Mouse (Mus musculus): ENCODE results near the gene Tecpr1. TPM values are rescaled to one million over a fixed set of nuclear protein-coding genes. Genes with fewer than 3 reads are reported as not detected.

Gene Tecpr1
- polyA plus RNA-seq, 1 experiment from 2014 or later = 15.3 TPM

- Histone ChIP-seq H3K27me3 (ENCODE audit: insufficient read depth, low read length) (no peaks in the 10 kb centered on the region), H3K9ac (ENCODE audit: low read depth, low read length) (no peak overlapping the region), H3K36me3 (ENCODE audit: insufficient read depth, low read length) (peaks cover 6% of the 10 kb centered on the region; the same call in 1 of the 2 replicates), H3K4me1 (replicated peaks; ENCODE audit: insufficient read depth, low read length) (no peaks in the 10 kb centered on the region), H3K4me3 (replicated peaks; ENCODE audit: low read depth, low read length) (no peak overlapping the region), H3K9me3 (replicated peaks; ENCODE audit: low read length) (no peaks in the 10 kb centered on the region), H3K4me2 (ENCODE audit: low read length) (no peak overlapping the region), H3K27ac (no peak overlapping the region)
- DNase-seq (ENCODE audit: low spot score) (no peak), ATAC-seq (replicated peaks; ENCODE audit: low FRiP score, low read depth) (no peak)
- no peak for TF ChIP-seq CTCF (IDR thresholded peaks at IDR 0.05; ENCODE audit: low read depth)
- 73% methylated on average over 3 of the region's 3 CpGs for WGBS
Measured at GRCm38 (mm10) chr5:144165756-144166155, 57.7 kb downstream of the Tecpr1 start.

DNA sequence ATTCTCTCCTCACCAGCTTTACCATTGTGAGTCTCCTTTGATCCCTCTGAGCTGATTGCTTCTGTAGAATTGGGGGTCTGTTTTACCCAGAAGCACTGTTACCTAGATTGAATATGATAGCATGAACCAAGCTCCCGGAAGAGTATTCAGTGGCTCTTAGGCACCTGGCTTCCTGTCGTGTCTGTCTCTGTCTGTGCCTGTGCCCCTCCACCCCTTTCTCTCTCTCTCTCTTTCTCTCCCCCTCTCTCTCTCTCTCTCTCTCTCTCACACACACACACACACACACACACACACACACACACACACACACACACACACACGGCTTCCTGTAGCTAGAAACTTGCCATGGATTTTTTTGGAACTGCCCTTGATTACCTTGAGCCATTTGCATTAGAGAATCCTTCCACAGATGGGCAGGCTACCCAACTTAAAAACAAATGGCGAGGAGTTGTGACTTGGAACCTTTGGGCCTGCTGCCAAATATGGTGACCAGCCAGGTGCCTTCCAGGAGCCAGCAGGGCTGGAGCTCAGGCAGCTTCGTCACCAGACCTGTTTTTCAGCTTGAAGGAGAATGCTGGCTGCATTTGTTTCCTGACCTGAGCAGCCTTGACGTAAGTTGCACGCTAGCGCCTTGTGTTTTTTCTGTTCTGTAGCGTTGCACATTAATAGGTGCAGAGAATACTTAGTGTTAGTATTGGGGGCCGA lies 60.5 kb downstream of the Tecpr1 start:
- Histone ChIP-seq H3K36me3 (ENCODE audit: insufficient read depth, low read length) (peaks cover 6% of the 10 kb centered on the region; the same call in 1 of the 2 replicates), H3K4me3 (replicated peaks; ENCODE audit: low read depth, low read length) (no peak overlapping the region), H3K9me3 (replicated peaks; ENCODE audit: low read length) (no peaks in the 10 kb centered on the region), H3K27me3 (ENCODE audit: insufficient read depth, low read length) (no peaks in the 10 kb centered on the region), H3K27ac (peak overlapping the region; percentile 79), H3K9ac (ENCODE audit: low read depth, low read length) (no peak overlapping the region), H3K4me1 (replicated peaks; ENCODE audit: insufficient read depth, low read length) (no peaks in the 10 kb centered on the region), H3K4me2 (ENCODE audit: low read length) (no peak overlapping the region)
- DNase-seq (ENCODE audit: low spot score) = peak; percentile 25
- ATAC-seq (replicated peaks; ENCODE audit: low FRiP score, low read depth) = peak; percentile 79; the same call in 1 of the 2 replicates
- 58% methylated on average over 10 of the region's 10 CpGs for WGBS
- TF ChIP-seq CTCF (IDR thresholded peaks at IDR 0.05; ENCODE audit: low read depth) = no peak

- 69% methylated on average over 5 of the region's 5 CpGs for WGBS
- H3K27ac ChIP-seq = peak overlapping the region; percentile 79
Measured at GRCm38 (mm10) chr5:144162080-144162812, 61.2 kb downstream of the Tecpr1 start.

GRCm38 (mm10) chr5:144159137-144159536 lies 64.3 kb downstream of the Tecpr1 start:
- DNase-seq (ENCODE audit: low spot score) = no peak
- Histone ChIP-seq H3K4me2 (ENCODE audit: low read length) (no peak overlapping the region), H3K4me3 (replicated peaks; ENCODE audit: low read depth, low read length) (no peak overlapping the region), H3K9ac (ENCODE audit: low read depth, low read length) (no peak overlapping the region), H3K27me3 (ENCODE audit: insufficient read depth, low read length) (no peaks in the 10 kb centered on the region), H3K9me3 (replicated peaks; ENCODE audit: low read length) (no peaks in the 10 kb centered on the region), H3K27ac (no peak overlapping the region), H3K36me3 (ENCODE audit: insufficient read depth, low read length) (peaks cover 6% of the 10 kb centered on the region; the same call in 1 of the 2 replicates), H3K4me1 (replicated peaks; ENCODE audit: insufficient read depth, low read length) (no peaks in the 10 kb centered on the region)
- TF ChIP-seq CTCF (IDR thresholded peaks at IDR 0.05; ENCODE audit: low read depth) = no peak
- WGBS = 90% methylated on average over 8 of the region's 8 CpGs
- ATAC-seq (replicated peaks; ENCODE audit: low FRiP score, low read depth) = no peak

More at GRCm38 (mm10) chr5:144162080-144162812, 61.2 kb downstream of the Tecpr1 start:
- peak; percentile 55; the same call in 1 of the 2 replicates for ATAC-seq (replicated peaks; ENCODE audit: low FRiP score, low read depth)
- Histone ChIP-seq H3K27me3 (ENCODE audit: insufficient read depth, low read length) (no peaks in the 10 kb centered on the region), H3K36me3 (ENCODE audit: insufficient read depth, low read length) (peaks cover 10% of the 10 kb centered on the region; the same call in 1 of the 2 replicates), H3K4me2 (ENCODE audit: low read length) (no peak overlapping the region), H3K9ac (ENCODE audit: low read depth, low read length) (no peak overlapping the region), H3K4me3 (replicated peaks; ENCODE audit: low read depth, low read length) (no peak overlapping the region), H3K4me1 (replicated peaks; ENCODE audit: insufficient read depth, low read length) (no peaks in the 10 kb centered on the region), H3K9me3 (replicated peaks; ENCODE audit: low read length) (no peaks in the 10 kb centered on the region)
- DNase-seq (ENCODE audit: low spot score) = no peak
- no peak for TF ChIP-seq CTCF (IDR thresholded peaks at IDR 0.05; ENCODE audit: low read depth)

DNA sequence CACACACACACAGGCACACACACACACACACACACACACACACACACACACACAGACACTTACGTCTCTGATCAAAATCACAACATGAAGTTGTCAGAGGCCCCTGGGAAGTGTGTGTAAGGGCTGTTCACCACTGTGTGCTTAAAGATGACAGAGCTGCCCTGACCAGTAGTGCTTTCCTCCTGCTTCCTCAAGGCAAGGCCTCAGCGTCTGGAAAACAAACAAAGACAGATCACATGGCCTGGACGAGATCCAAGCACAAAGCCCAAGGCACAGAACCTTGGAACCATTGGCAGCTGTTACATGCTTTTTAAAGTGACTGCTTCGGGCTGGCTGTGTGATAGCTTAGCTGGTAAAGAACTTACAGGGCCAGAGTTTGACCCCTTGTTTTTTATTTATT lies 64.8 kb downstream of the Tecpr1 start:
- DNase-seq (ENCODE audit: low spot score) (peak; percentile 71), ATAC-seq (replicated peaks; ENCODE audit: low FRiP score, low read depth) (peak; percentile 54; the same call in 1 of the 2 replicates)
- Histone ChIP-seq H3K4me1 (replicated peaks; ENCODE audit: insufficient read depth, low read length) (no peaks in the 10 kb centered on the region), H3K9ac (ENCODE audit: low read depth, low read length) (no peak overlapping the region), H3K27me3 (ENCODE audit: insufficient read depth, low read length) (no peaks in the 10 kb centered on the region), H3K4me3 (replicated peaks; ENCODE audit: low read depth, low read length) (no peak overlapping the region), H3K36me3 (ENCODE audit: insufficient read depth, low read length) (peaks cover 6% of the 10 kb centered on the region; the same call in 1 of the 2 replicates), H3K9me3 (replicated peaks; ENCODE audit: low read length) (no peaks in the 10 kb centered on the region), H3K27ac (peak overlapping the region; percentile 26; the same call in 1 of the 2 replicates), H3K4me2 (ENCODE audit: low read length) (no peak overlapping the region)
- 23% methylated on average over 4 of the region's 4 CpGs for WGBS
- no peak for TF ChIP-seq CTCF (IDR thresholded peaks at IDR 0.05; ENCODE audit: low read depth)

DNA sequence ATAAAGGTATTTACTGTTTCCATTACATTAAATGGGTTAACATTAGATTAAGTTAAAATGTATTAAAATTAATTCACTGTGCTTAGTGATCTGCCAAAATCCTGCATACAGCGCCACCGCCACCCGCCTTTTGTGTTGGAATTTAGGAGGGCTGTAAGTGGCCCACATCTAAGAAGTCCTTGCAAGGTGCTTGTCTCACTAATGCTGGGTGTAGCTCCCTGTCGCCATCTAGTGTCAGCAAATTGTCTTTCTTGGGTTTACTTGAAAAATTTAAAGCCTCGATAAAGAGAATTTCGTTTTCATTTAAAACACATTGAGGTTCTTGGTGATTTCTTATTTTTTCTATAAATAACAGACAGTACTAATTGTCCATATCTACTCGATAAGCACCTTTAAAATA lies 68.9 kb downstream of the Tecpr1 start:
- DNase-seq (ENCODE audit: low spot score) (peak; percentile 78), ATAC-seq (replicated peaks; ENCODE audit: low FRiP score, low read depth) (no peak)

More for the DNA sequence above, 68.9 kb downstream of the Tecpr1 start:
- Histone ChIP-seq H3K27me3 (ENCODE audit: insufficient read depth, low read length) (no peaks in the 10 kb centered on the region), H3K4me2 (ENCODE audit: low read length) (no peak overlapping the region), H3K9ac (ENCODE audit: low read depth, low read length) (no peak overlapping the region), H3K9me3 (replicated peaks; ENCODE audit: low read length) (no peaks in the 10 kb centered on the region), H3K4me3 (replicated peaks; ENCODE audit: low read depth, low read length) (no peak overlapping the region), H3K36me3 (ENCODE audit: insufficient read depth, low read length) (peaks cover 10% of the 10 kb centered on the region; the same call in 1 of the 2 replicates), H3K4me1 (replicated peaks; ENCODE audit: insufficient read depth, low read length) (no peaks in the 10 kb centered on the region), H3K27ac (no peak overlapping the region)
- 26% methylated on average over 7 of the region's 7 CpGs for WGBS
- TF ChIP-seq CTCF (IDR thresholded peaks at IDR 0.05; ENCODE audit: low read depth) = peak; percentile 88

All from kidney, postnatal 0 days (tissue).